ENCODE assay signal across 18 mouse cellular contexts in the genomic region with DNA sequence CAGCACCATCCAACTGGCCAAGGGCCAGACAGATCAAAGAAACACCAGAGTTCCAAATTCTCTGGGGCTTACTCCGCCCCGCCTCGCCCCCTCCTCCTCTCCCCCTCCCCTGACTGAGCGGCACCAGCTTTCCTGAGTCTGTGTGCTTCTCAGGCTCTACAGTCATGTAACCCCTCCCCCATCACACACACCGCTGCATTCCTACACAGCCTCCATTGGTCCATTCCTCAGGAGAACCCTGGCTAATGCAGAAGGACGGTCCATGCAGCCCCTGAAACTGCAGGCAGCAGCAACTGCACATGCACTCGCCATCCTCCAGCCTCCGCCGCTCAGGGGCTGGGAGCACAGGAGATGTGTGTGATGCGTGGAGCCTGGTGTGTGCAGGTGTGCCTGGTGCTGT.
DNase-seq lines count a peak whose midpoint lies in the region; ATAC-seq lines count a peak whose summit lies in the region.
"Had no signal": no experiment of that assay in that cellular context is flagged by ENCODE, and none has a peak within 500 bp of the region (broad histone marks: within the 10 kb centered on the region; RNA-seq: fewer than 3 reads in every experiment).

No protein-coding gene starts in this region.

- peaks cover 3% of the 10 kb centered on the region; the same call in 1 of the 2 replicates for H3K4me1 ChIP-seq in hindbrain, embryonic 16.5 days (ENCODE audit: control insufficient read depth, insufficient read depth, low read depth, low read length)

- H3K9ac ChIP-seq in hindbrain, embryonic 16.5 days (ENCODE audit: low read depth, low read length) = no peak overlapping the region; the same call in 1 of the 2 replicates
- H3K9ac ChIP-seq: limb, embryonic 13.5 days; liver, postnatal 0 days had no signal

- no peak overlapping the region for H3K27ac ChIP-seq in hindbrain, embryonic 16.5 days (ENCODE audit: low read depth, low read length)
- H3K27ac ChIP-seq: limb, embryonic 13.5 days; macrophage had no signal

- DNase-seq in adrenal gland, adult 2 months = peak; percentile 34
- no peak for DNase-seq in adrenal gland, adult 18-20 months (ENCODE audit: low spot score in 2 of 2)
- peak; percentile 38 for DNase-seq in left cerebral cortex, postnatal 4 days
- DNase-seq in left cerebral cortex, adult 11 months (ENCODE audit: low spot score) = no peak
- DNase-seq in adrenal gland, postnatal 36 days = peak; percentile 24 to 31
- DNase-seq in frontal cortex, adult 2 months (ENCODE audit: extremely low spot score in 1 of 2, low spot score in 1 of 2) = no peak
- DNase-seq: cerebellum, adult 11-12 months; gastrocnemius, postnatal 25 days; heart, postnatal 36 days; kidney, adult 18-20 months; layer of hippocampus, postnatal 36 days; liver, postnatal 0 days; right cerebral cortex, postnatal 14 days had no signal

- intact Hi-C loops in left cerebral cortex, postnatal 4 days (cut with DNase I) = no loop called here

- no peaks in the 10 kb centered on the region for H3K27me3 ChIP-seq in hindbrain, embryonic 16.5 days (replicated peaks; ENCODE audit: control insufficient read depth, insufficient read depth, low read length)

- H3K4me2 ChIP-seq in hindbrain, embryonic 16.5 days (ENCODE audit: low read length) = no peak overlapping the region
- H3K4me2 ChIP-seq: heart, embryonic 11.5 days; limb, embryonic 13.5 days had no signal

- 26% methylated on average over 10 of the region's 10 CpGs for WGBS in hindbrain, embryonic 16.5 days

- no peaks in the 10 kb centered on the region for H3K9me3 ChIP-seq in hindbrain, embryonic 16.5 days (ENCODE audit: control insufficient read depth, low read length)
- H3K9me3 ChIP-seq: limb, embryonic 13.5 days had no signal

- ATAC-seq in hindbrain, embryonic 16.5 days = peak; percentile 63
- ATAC-seq in erythroblast, adult 5-6 weeks (replicated peaks; ENCODE audit: low FRiP score, poor library complexity, severe bottlenecking) = no peak
- ATAC-seq: liver, postnatal 0 days had no signal

- no peak overlapping the region for H3K4me3 ChIP-seq in hindbrain, embryonic 16.5 days (ENCODE audit: low read length)
- H3K4me3 ChIP-seq: limb, embryonic 13.5 days had no signal

- H3K36me3 ChIP-seq in hindbrain, embryonic 16.5 days (ENCODE audit: control insufficient read depth, insufficient read depth, low read length) = no peaks in the 10 kb centered on the region
- H3K36me3 ChIP-seq: limb, embryonic 13.5 days had no signal

Comparison
In these comparisons a context has a peak if more than half of its experiments do, and no peak if none do; other contexts are left out.
1. DNase-seq: peak in adrenal gland, adult 2 months (single experiment), left cerebral cortex, postnatal 4 days (single experiment) and adrenal gland, postnatal 36 days (2 of 2); none in adrenal gland, adult 18-20 months (0 of 2), left cerebral cortex, adult 11 months (single experiment) and frontal cortex, adult 2 months (0 of 2).